Mouse (Mus musculus) gastrocnemius, adult 2 months (tissue): ENCODE data around the gene Alox12. TPM values are rescaled to one million over a fixed set of nuclear protein-coding genes. Genes with fewer than 3 reads are reported as not detected.

Source experiments
- DNase-seq: peaks from one replicate; pipeline ENCODE4 v3.0.0; 2022
- H3K27ac ChIP-seq: fragments of 200-600 bp; 2 replicates; pipeline ENCODE4 v1.8.1; 2022; ENCODE audit warnings: mild to moderate bottlenecking
- H3K4me3 ChIP-seq: fragments of 200-600 bp; 2 replicates; pipeline ENCODE4 v1.8.1; 2022; ENCODE audit warnings: mild to moderate bottlenecking, moderate library complexity
- CTCF ChIP-seq: fragments of 200-600 bp; IDR thresholded peaks from 2 replicates; pipeline ENCODE4 v1.8.1; 2022; ENCODE audit warnings: antibody characterized with exemption, mild to moderate bottlenecking, moderate library complexity
- intact Hi-C: fragments of 180-260 bp; cut with DNase I; formaldehyde crosslinking; loops from one replicate; pipeline ENCODE4 v1.15.1; 2025
- microRNA-seq: library from miRNA; unstranded; fragments of <30 nt; microRNA quantifications from one replicate; pipeline ENCODE4 v1.2.0, GENCODE M21; 2021
- total RNA-seq, 2 experiments: library from RNA; stranded (reverse); gene quantifications; 2 replicates each; pipeline ENCODE4 v1.2.3; 2021

Gene Alox12
- total RNA-seq, 2 experiments from 2014 or later: 1.0 to 1.8 TPM

DNA sequence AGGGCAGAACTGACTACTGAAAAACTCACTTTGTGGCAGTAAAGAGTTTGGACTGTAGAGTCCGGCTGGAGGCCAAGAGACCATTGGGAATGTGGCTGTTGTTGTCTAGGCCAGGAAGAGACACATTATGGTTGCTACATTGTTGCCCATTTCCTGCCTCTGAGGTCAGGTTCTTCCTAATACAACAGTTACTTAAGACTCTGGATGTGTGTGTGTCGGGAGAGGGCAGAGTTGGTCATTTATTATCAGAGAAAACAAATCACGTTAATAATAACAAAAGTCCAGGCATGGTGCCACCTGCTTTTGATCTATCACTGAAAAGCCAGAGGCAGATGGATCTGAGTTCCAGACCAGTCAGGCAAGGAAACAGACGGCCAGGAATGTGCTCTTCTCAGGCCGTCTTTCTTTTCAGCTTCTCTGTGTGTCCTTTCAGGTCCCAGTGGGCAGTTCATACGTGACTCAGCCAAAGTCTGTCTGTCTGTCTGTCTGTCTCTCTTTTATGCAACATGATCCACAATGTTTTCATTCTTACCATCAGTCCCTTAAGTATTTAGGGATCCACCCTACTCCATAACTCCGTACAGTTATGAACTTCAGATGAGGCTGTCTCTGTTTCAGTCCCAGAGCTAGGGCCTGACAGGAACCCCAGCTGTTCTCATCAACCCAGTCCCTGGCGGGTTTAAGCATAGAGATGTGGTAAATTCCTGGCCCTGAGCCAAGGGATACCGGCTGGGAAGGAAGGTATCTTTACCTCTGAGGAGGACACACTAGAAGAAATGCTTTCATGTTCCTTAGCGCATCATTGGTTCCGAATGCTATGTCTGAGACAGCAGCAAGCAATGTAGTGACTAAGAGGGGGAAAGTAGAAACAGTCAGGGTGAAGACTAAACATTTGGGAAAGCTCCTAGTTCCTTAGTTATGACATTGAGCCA, 61.5 kb downstream of the Alox12 start:
- intact Hi-C loops: no loop called here
- no peak overlapping the region for H3K27ac ChIP-seq
- H3K4me3 ChIP-seq: no peak overlapping the region
- no peak for TF ChIP-seq CTCF
- no peak for DNase-seq

GRCm38 (mm10) chr11:70192157-70192556, 63.0 kb downstream of the Alox12 start:
- no peak overlapping the region for H3K27ac ChIP-seq
- intact Hi-C loops: no loop called here
- DNase-seq: no peak
- TF ChIP-seq CTCF: no peak
- H3K4me3 ChIP-seq: no peak overlapping the region

Small RNA genes lying within 50 kb of the gene (microRNA-seq; reads per million reads assigned to microRNA genes)
- gene Mir195a (8,733 reads per million, percentile 92 among the genes with 10 or more reads in this experiment), gene Mir497 (not detected), gene Mir497b (not detected)

Other genes with a start within 250 kb of the Alox12 start
- 100 to 1,000 TPM; 266 to 502 TPM for gene Acadvl, start 239.9 kb downstream of the Alox12 start, total RNA-seq
- 1 to 10 TPM; 3.2 to 5.2 TPM for gene Dlg4, start 238.4 kb downstream of the Alox12 start, total RNA-seq
- not detected for gene Asgr1, start 201.3 kb downstream of the Alox12 start, total RNA-seq
- gene Asgr2, start 162.7 kb downstream of the Alox12 start, total RNA-seq: under 1 TPM; 0.22 to 0.31 TPM
- gene Mgl2, start 125.0 kb downstream of the Alox12 start, total RNA-seq: 1 to 10 TPM in 1 of 2 experiments, under 1 TPM in 1; 0.94 to 3.3 TPM
- gene Clec10a, start 99.2 kb downstream of the Alox12 start, total RNA-seq: 1 to 10 TPM; 2.1 to 2.7 TPM
- not detected for gene Slc16a11, start 42.6 kb downstream of the Alox12 start, total RNA-seq
- gene Slc16a13, start 34.3 kb downstream of the Alox12 start, total RNA-seq: under 1 TPM; 0.28 to 0.67 TPM
- 1 to 10 TPM; 1.4 to 2.6 TPM for gene Bcl6b, start 25.6 kb downstream of the Alox12 start, total RNA-seq
- gene 0610010K14Rik, start 17.4 kb downstream of the Alox12 start, total RNA-seq: 10 to 100 TPM; 33.4 to 37.0 TPM
- gene Gm21988, start 15.5 kb downstream of the Alox12 start, total RNA-seq: 1 to 10 TPM; 3.7 to 4.4 TPM
- gene Rnasek, start 15.5 kb downstream of the Alox12 start, total RNA-seq: 100 to 1,000 TPM; 109 to 117 TPM
- not detected for gene Alox12e, start 67.3 kb upstream of the Alox12 start, total RNA-seq
- under 1 TPM in 1 of 2 experiments, not detected in 1; 0.17 TPM for gene Alox15, start 96.7 kb upstream of the Alox12 start, total RNA-seq
- gene Pelp1, start 154.7 kb upstream of the Alox12 start, total RNA-seq: 10 to 100 TPM; 18.5 to 18.7 TPM
- gene Arrb2, start 177.3 kb upstream of the Alox12 start, total RNA-seq: 1 to 10 TPM; 8.3 to 8.4 TPM
- gene Med11, start 196.6 kb upstream of the Alox12 start, total RNA-seq: 1 to 10 TPM; 4.9 to 6.4 TPM
- gene Zmynd15, start 204.1 kb upstream of the Alox12 start, total RNA-seq: under 1 TPM in 1 of 2 experiments, not detected in 1; 0.75 TPM
- gene Cxcl16, start 204.6 kb upstream of the Alox12 start, total RNA-seq: 1 to 10 TPM; 1.2 to 1.4 TPM
- not detected for gene Tm4sf5, start 249.9 kb upstream of the Alox12 start, total RNA-seq